Mouse (Mus musculus): ENCODE results near the gene Slc41a3.

GRCm38 (mm10) chr6:90564240-90564639 is 40.3 kb upstream of the Slc41a3 start:
- TF ChIP-seq POLR2A (IDR thresholded peaks at IDR 0.05; ENCODE audit: low read depth, low read length) (no peak), POLR2AphosphoS2 (IDR thresholded peaks at IDR 0.05; ENCODE audit: low read depth, low read length) (no peak), E2F4 (IDR thresholded peaks at IDR 0.05; ENCODE audit: insufficient replicate concordance, low read depth, low read length) (no peak), USF1 (IDR thresholded peaks at IDR 0.05; ENCODE audit: low read depth, low read length) (no peak), EP300 (IDR thresholded peaks at IDR 0.05; ENCODE audit: low read length) (no peak), CTCF (conservative IDR thresholded peaks at IDR 0.05 in 1 of 2, IDR thresholded peaks at IDR 0.05 in 1 of 2; ENCODE audit: low read depth in 2 of 2, low read length in 2 of 2) (no peak), MAX (IDR thresholded peaks at IDR 0.05; ENCODE audit: low read length) (no peak), RCOR1 (conservative IDR thresholded peaks at IDR 0.05; ENCODE audit: low read depth, low read length) (no peak), JUND (conservative IDR thresholded peaks at IDR 0.05; ENCODE audit: low read depth, low read length) (no peak), GABPA (IDR thresholded peaks at IDR 0.05; ENCODE audit: insufficient replicate concordance, low read depth, low read length) (no peak), RAD21 (IDR thresholded peaks at IDR 0.05; ENCODE audit: low read depth, low read length) (no peak), MYC (IDR thresholded peaks at IDR 0.05; ENCODE audit: low read depth, low read length) (no peak)

All from CH12.LX (cell line).